Mouse (Mus musculus) naive thymus-derived CD4-positive, alpha-beta T cell, adult 5 months (primary cell): ENCODE results near the gene Ociad2. TPM values are rescaled to one million over a fixed set of nuclear protein-coding genes. Genes with fewer than 3 reads are reported as not detected.

ENCODE experiments used
- polyA plus RNA-seq: library from polyadenylated mRNA; unstranded; fragments of 100-300 nt; shearing (Covaris generic); gene quantifications from one replicate; pipeline ENCODE4 v1.2.1, GENCODE M21; 2017

The Ociad2 gene
- polyA plus RNA-seq: 0.20 TPM

DNA sequence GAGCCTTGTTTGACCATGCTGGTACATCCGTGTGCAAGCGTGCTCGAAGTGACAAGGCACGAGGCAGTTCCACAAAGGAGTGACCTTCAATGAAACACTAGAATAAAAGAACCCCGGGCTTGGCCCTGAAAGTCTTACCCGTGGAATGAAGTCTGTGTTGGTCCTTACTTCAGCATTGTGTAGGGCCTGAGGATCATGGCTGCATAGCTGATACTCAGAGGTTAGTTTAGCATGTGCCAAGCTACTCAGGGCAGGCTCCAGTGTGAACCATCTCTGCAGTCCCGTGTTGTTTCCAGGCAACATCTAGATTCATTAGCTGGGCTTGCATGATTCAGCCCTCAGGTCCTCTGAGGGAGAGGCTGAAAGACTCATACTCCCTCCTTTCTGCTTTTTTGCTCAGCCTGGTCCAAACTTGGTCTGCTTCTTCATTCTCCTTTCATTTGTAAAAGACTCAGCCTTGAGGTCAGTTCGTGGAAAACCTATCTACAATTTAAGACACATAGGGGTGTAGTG, at the start of gene Ociad2:
Gene Ociad2, minus strand, starts transcription at position 306 of the 513 bp plus-strand sequence.

DNA sequence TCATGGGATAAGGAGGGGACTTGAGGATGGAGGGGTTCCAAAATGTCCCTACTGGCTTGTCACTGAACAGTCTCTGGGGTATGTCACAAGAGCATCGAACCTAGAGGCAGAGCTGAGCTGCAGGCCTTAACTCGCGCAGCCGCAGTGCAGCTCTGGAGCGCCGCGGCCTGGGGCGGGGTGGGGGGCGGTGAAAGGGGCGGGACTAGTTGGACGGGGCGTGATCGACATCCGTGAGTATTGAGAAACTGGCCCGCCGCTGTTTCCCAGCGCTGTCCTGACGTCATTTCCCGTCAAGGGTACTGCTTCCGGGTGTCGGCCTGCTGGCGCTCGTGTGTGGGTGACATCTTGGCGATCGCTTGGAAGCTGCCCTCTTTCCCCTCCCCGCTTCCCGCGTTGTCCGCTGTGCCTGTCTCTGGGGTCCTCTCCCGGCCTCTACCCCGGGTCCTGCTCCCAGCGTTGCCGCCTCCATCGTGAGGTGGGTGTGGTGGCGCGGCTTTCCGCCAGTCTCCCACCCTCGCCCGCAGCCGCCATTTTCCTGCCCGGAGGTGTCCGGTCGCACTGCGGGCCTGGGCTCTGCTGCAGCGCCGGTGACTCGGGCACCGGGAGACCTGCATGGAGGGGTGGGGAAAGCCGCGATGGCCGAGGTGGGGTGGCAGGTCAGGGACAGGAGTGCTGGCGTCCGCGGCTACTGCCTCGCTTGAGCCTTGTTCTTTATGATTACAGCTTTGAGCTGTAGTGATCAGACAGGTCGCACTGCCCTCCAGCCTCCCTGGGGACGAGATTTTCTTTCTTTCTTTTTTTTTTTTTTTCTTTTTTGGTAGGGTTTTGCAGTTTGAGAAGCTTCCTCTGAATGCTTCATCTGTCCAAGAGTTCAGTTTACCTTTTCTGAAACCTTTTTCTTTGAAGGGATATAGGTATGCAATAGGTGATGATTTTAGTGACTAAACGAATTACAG, 48.0 kb downstream of the Ociad2 start, which contains the start of gene Ociad1:
Gene Ociad1, plus strand, starts transcription at position 283 of the 956 bp plus-strand sequence.

Other genes with a start within 250 kb of the Ociad2 start
- 82.0 TPM for gene Fryl, start 84.4 kb downstream of the Ociad2 start, polyA plus RNA-seq
- gene Ociad1, start 48.2 kb downstream of the Ociad2 start, polyA plus RNA-seq: 227 TPM
- gene Cwh43, start 65.0 kb upstream of the Ociad2 start, polyA plus RNA-seq: not detected
- gene Dcun1d4, start 140.0 kb upstream of the Ociad2 start, polyA plus RNA-seq: 19.3 TPM